Mouse (Mus musculus) hindlimb bud, embryonic 11.5 days (tissue): ENCODE results near the gene Celf1.

Experiments used
- DNase-seq: peaks from one replicate; pipeline ENCODE4 v3.0.0-alpha.2; 2012; ENCODE audit warnings: low read depth, low spot score; ENCODE audit errors: extremely low spot score

Celf1 gene

GRCm38 (mm10) chr2:91058435-91058834 lies 118.3 kb downstream of the Celf1 start:
- DNase-seq: no peak

- DNase-seq: no peak
Measured at GRCm38 (mm10) chr2:91059376-91059775, 119.2 kb downstream of the Celf1 start.

GRCm38 (mm10) chr2:91060544-91061355 lies 120.6 kb downstream of the Celf1 start:
- no peak for DNase-seq

GRCm38 (mm10) chr2:91061849-91062481 lies 121.8 kb downstream of the Celf1 start:
- no peak for DNase-seq

- no peak for DNase-seq
Measured at GRCm38 (mm10) chr2:91062779-91063606, 122.8 kb downstream of the Celf1 start.

- DNase-seq: no peak
Measured at GRCm38 (mm10) chr2:91064211-91064610, 124.0 kb downstream of the Celf1 start.

- DNase-seq: no peak
Measured at GRCm38 (mm10) chr2:91065544-91065943, 125.4 kb downstream of the Celf1 start.

- DNase-seq: no peak
Measured at GRCm38 (mm10) chr2:91066455-91066854, 126.3 kb downstream of the Celf1 start.

- DNase-seq: no peak
Measured at GRCm38 (mm10) chr2:91068162-91068871, 128.1 kb downstream of the Celf1 start.

- DNase-seq: no peak
Measured at GRCm38 (mm10) chr2:91068872-91069165, 128.6 kb downstream of the Celf1 start.
